Mouse (Mus musculus) megakaryocyte, embryonic 14.5 days (primary cell): Measurements from ENCODE around the gene Lrrc42.

Experiments
- FLI1 ChIP-seq: IDR thresholded peaks from 2 replicates; pipeline ENCODE4 v1.6.1; 2012; ENCODE audit warnings: low read length, inconsistent platforms, mixed read lengths
- GATA1 ChIP-seq: IDR thresholded peaks from 3 replicates; pipeline ENCODE4 v1.6.1; 2012; ENCODE audit warnings: mixed read lengths, low read length, inconsistent platforms, borderline replicate concordance

- no peak for TF ChIP-seq GATA1
- no peak for TF ChIP-seq FLI1
Observed at GRCm38 (mm10) chr4:107208880-107209279, 44.5 kb downstream of the Lrrc42 start, which contains the start of gene Ldlrad1.
